Mouse (Mus musculus) left cerebral cortex, adult 18-20 months (tissue): ENCODE data around the gene Aim2. TPM values are rescaled to one million over a fixed set of nuclear protein-coding genes. Genes with fewer than 3 reads are reported as not detected.

Experiments
- DNase-seq, 2 experiments: peaks; one replicate each; pipeline ENCODE4 v3.0.0; 2021 to 2022; ENCODE audit warnings: low spot score in 2 of 2, mixed read lengths in 1 of 2
- total RNA-seq, 2 experiments: library from RNA; stranded (reverse); gene quantifications; 2 replicates each; pipeline ENCODE4 v1.2.3; 2021

Aim2 gene
- total RNA-seq, 2 experiments from 2014 or later: 1.4 to 3.0 TPM

- no peak for DNase-seq
Observed at GRCm38 (mm10) chr1:173345112-173345511, 5.6 kb upstream of the Aim2 start.

DNA sequence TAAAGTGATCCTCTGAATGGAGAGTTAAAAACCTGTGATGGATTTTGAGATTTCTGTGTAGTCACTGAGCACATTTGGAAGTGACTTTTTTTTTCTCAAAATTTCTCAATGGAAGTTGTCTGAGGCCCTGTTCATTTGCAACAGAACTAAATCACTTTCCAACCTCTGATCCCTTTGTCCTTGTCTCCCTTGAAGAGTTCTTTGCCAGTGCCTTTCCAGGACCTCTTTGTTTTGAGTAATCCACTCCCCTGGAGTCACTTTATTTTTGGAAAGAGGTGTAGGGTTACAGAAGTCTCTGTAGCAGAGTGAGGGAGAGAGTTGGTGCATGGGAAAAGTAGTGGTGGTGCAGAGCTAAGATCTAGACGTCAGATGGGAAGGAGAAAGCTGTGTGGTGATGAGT, 2.2 kb upstream of the Aim2 start:
- DNase-seq: no peak

GRCm38 (mm10) chr1:173349192-173349591, 1.5 kb upstream of the Aim2 start:
- DNase-seq: no peak

- no peak for DNase-seq
Observed at GRCm38 (mm10) chr1:173349946-173350345, 733 bp upstream of the Aim2 start.

DNA sequence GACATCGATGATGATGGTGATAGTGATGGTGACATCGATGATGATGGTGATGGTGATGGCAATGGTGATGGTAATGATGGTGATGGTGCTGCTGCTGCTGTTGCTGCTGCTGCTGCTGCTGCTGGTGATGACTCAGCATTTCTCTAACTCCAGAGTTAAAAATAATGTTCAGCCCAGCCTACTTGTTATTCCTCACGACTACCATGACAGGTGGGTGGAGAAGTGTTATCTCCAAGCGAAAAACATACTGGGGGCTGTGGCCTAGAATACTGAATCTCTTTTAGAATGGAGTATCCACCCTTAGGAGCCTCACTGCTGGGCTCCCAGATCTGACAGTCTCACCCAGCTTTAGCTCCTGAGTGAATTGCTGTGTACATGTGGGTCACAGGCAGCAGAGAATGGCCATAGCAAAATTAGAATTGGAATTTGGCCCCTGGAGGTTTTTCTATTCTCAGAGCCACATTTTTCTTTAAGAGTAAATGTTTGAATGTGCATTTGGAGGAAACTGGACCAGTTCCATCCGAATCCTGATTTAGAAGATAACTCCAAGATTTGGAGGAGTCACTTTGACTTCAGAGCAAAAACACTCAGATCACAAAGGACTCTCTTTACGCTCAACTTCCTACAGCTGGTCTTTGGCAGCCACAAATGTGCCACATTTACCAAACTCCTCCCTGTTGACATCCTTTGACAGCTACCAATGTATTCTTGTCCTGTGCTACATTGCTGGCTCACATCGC, 4.6 kb downstream of the Aim2 start:
- peak in 1 of 2 experiments; percentile 57 for DNase-seq

- DNase-seq: no peak
Observed at GRCm38 (mm10) chr1:173356699-173357098, 6.0 kb downstream of the Aim2 start.

DNA sequence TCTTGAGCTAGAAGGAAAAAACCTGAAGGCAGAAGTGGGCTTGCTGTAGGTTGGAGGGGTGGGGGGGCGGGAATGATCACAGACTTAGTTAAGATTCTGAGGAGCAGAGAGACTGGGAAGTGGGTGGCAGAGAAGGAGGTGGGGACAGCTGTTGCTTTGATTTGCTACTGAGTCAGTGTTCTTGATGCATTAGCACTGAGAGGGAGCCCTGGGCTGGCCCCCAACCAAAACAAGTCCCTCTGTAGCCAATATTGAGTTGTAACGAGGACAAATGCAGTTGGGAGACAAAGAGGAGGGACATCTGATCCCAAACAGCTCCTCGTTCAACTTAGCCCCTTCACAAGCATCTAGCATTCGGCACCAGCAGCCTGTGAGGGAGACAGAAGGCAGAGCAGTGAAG, 7.1 kb downstream of the Aim2 start:
- DNase-seq: peak in 1 of 2 experiments; percentile 68

DNA sequence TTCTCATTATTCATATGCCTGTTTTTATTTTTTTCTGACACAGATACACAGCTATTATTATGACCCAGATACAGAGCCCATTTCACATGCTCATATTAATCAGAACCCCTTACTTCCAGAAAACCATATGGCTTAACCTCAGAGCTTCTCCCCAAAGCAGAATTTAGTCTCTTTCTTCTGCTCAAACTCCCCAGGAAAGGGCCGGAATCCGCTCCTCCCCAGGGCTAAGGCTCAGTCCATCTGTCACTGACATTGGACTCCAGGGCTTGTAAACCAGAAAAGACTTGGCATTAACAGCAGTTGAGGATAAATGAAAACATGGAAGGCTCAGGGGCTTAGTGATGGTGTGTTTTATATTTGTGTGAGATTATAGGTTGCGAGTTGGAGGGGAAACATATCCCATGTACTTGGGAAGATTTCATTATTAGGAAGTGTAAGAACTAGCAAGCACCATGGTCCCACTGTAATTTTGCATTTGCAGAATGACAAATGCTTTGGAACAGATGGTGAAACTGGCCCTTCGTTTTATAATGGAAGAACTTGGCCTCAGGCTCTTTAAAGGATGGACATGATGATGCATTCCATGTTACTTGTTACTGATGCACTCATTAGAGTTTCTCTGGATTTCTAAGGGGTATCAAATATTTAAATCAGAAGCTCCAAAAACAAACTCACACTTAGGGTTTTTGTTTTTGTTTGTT, 9.1 kb downstream of the Aim2 start:
- no peak for DNase-seq

GRCm38 (mm10) chr1:173361651-173362050, 11.0 kb downstream of the Aim2 start:
- no peak for DNase-seq

- no peak for DNase-seq
Observed at GRCm38 (mm10) chr1:173363436-173363835, 12.8 kb downstream of the Aim2 start.

GRCm38 (mm10) chr1:173364125-173364800, 13.6 kb downstream of the Aim2 start:
- DNase-seq: peak in 1 of 2 experiments; percentile 39

DNA sequence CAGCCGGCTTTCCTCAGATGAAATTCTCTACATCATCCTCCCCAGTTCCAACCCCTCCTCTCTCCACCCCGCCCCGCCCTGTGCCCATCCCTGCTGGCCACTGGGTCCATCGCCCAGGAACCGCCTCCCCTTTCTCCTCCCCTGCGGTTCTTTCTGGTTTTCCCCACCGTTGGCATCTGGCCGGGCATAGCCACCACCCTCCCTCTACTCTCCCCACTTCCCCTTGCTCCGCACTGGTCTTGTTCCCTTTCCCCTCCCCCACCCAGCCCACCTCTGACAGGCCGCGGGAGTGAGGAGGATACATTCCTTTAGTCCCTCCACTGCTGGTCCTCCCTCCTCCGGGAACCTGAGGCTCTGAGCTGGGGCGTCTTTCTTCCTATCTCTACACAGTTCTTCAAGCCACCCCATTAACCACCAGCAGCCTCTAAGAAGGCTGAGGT, 15.3 kb downstream of the Aim2 start:
- peak; percentile 42 for DNase-seq

DNA sequence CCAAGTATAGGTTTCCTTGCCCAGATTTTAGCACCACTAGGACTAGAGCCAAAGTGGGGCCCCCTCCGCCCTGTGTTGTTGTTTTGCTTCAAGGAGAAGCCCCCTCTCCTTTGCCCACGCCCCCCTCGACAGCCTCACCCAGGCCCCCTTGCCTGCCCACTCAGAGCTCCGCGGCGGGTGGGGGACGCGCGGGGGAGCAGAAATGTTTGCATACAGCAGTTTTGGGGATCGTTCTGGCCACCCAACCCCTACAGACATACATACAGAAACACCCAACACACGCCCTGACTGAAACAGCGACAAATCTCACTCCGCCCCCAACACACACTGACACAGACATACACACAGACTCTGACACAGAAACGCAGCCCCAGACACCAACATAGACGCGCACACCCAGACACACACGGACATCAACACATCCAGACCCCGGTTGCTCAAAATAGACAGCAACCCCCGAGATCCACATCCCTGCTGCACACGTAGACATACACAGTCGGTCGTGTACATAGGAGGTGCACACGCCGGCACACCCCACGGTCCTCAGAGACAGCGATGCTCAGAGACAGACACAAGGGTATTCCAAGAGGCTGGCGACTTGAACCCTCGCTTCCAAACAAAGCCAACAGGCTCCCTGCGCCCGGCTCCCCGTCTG, 16.1 kb downstream of the Aim2 start:
- peak; percentile 59 to 73 for DNase-seq

DNA sequence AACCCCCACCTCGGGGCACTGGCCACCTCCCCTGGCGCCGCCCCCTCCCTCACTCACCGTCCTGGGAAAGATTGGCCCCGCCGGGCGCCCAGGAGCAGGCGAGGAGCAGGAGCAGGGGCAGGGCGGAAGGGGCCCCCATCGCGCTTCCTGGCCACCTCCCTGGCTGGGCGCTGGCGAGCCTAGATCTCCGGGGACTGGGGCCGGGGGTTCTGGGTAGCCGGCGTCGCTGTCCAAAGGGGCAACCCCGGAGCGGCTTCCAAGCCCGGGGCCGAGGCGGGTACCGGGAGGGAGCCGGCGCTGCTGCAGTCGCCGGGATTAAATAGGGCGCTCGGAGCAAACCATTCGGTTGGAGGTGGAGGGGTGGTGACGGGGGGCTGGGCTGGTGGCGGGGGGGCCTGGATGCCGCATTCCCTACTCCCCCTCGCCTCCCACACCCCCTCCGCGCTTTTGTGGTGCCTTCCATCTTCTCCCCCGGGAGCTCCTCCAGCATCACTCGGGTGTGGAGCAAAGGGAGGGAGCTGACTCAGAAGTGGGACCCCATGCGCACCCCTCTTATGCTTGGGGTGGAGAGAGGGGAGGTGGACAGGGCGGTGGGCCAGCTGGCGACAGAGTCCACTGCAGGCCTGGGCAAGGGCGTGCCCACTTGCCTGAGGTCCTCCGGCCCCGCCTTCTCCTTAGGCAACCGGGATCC, 16.8 kb downstream of the Aim2 start, which contains the start of gene Cadm3:
Gene Cadm3 (minus strand): TSS at position 340 of the 691 bp plus-strand sequence.
- DNase-seq: peak; percentile 75 to 77

DNA sequence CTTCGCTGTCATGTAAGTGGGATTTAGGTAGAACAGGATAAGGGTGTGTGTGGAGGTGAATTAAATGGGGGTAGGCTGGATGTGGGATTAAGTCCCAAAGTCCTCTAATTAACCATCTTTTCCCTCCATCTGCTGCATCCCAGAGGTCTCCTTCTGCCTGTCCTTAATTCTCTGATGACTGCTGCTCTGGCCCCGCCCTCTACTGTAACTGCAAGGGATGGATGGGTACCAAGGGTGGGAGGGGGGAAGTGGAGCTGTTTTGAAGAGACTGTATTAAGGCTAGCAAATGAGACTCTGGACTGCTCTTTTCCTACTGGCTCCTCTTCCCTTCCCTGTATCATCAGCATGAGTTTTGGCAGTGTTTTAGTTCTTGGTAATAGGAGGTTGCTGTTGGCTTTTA, 18.9 kb downstream of the Aim2 start:
- no peak for DNase-seq

DNA sequence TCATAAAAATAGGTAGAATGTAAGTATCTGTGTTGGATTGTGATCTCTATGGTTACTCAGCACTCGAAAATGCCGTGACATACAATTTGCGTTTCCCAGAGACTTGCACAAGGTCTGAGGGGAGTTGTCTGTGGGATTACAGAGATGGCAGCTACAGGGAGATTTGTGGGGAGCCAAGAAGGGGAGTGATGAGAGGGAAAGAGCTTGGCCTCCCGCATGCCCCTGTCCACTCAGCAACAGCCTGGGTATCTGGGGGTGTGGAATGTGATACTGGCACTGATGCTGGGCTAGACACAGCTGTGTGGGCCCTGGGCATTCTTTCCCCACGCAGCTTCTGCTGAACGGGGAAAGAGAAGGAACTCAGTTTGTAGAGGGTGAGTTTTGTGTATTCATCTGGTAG, 19.8 kb downstream of the Aim2 start:
- no peak for DNase-seq

- DNase-seq: no peak
Observed at GRCm38 (mm10) chr1:173371586-173371985, 20.9 kb downstream of the Aim2 start.

DNA sequence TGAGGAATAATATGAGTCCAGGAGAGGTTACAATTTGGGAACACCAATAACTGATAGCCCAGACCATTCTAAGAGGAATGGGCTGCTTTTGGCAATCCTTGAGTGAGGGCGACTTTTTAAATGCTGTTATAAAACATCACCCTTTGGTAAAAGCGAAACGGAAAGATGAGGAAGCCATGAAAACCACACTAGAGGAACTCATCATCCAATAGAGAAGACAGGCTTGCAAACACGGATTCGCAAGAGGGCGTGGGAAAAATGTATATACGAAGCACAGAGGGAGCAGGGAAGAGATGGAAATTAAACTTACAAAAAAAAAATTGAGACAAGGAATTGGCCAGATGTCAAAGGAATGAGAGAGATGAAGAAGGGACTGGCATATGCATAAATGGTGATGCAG, 23.3 kb downstream of the Aim2 start:
- DNase-seq: no peak

- peak; percentile 77 to 84 for DNase-seq
Observed at GRCm38 (mm10) chr1:173377380-173378112, 26.9 kb downstream of the Aim2 start.

GRCm38 (mm10) chr1:173381436-173381835, 30.8 kb downstream of the Aim2 start:
- DNase-seq: peak in 1 of 2 experiments; percentile 34
